ENCODE assay signal across 13 mouse cellular contexts in genomic region chr8:91551166-91551765, GRCm38 (mm10).
DNase-seq lines count a peak whose midpoint lies in the region; ATAC-seq and TF ChIP-seq lines count a peak whose summit lies in the region.
"Had no signal": no experiment of that assay in that cellular context is flagged by ENCODE, and none has a peak within 500 bp of the region (broad histone marks: within the 10 kb centered on the region; RNA-seq: fewer than 3 reads in every experiment).

No protein-coding gene starts in this region.

- ATAC-seq in heart, postnatal 0 days (ENCODE audit: insufficient read depth, low read depth) = no peak
- ATAC-seq in kidney, embryonic 16.5 days (ENCODE audit: low FRiP score, low TSS enrichment) = no peak
- no peak for ATAC-seq in kidney, embryonic 15.5 days (replicated peaks; ENCODE audit: low FRiP score)

- TF ChIP-seq CTCF in heart, postnatal 0 days (IDR thresholded peaks at IDR 0.05; ENCODE audit: low read depth) = no peak

- no peaks in the 10 kb centered on the region for H3K27me3 ChIP-seq in heart, postnatal 0 days (ENCODE audit: control insufficient read depth, insufficient read depth, low read length)
- H3K27me3 ChIP-seq in kidney, embryonic 16.5 days (ENCODE audit: insufficient read depth, low read length) = no peaks in the 10 kb centered on the region
- H3K27me3 ChIP-seq in kidney, embryonic 15.5 days = no peaks in the 10 kb centered on the region
- H3K27me3 ChIP-seq: embryonic facial prominence, embryonic 13.5 days; megakaryocyte, embryonic 14.5 days had no signal

- H3K27ac ChIP-seq in heart, postnatal 0 days (ENCODE audit: low read depth) = peak overlapping the region; percentile 47
- H3K27ac ChIP-seq in brown adipose tissue, adult 24 weeks (replicated peaks; ENCODE audit: low read depth, low read length) = peak overlapping the region; percentile 30
- no peak overlapping the region for H3K27ac ChIP-seq in kidney, embryonic 16.5 days (ENCODE audit: low read length)
- no peak overlapping the region for H3K27ac ChIP-seq in kidney, embryonic 15.5 days
- H3K27ac ChIP-seq: embryonic facial prominence, embryonic 13.5 days; liver, embryonic 14.5 days; neural tube, embryonic 13.5 days had no signal

- H3K4me1 ChIP-seq in heart, postnatal 0 days (ENCODE audit: control insufficient read depth, insufficient read depth) = peaks cover 34% of the 10 kb centered on the region
- peaks cover 40% of the 10 kb centered on the region for H3K4me1 ChIP-seq in brown adipose tissue, adult 24 weeks (ENCODE audit: control insufficient read depth, insufficient read depth, insufficient read length, low read length)
- peaks cover 4% of the 10 kb centered on the region for H3K4me1 ChIP-seq in kidney, embryonic 16.5 days (ENCODE audit: insufficient read depth, low read length)
- peaks cover 17% of the 10 kb centered on the region for H3K4me1 ChIP-seq in kidney, embryonic 15.5 days

- H3K9me3 ChIP-seq in heart, postnatal 0 days (replicated peaks; ENCODE audit: control insufficient read depth, low read length) = no peaks in the 10 kb centered on the region
- no peaks in the 10 kb centered on the region for H3K9me3 ChIP-seq in kidney, embryonic 16.5 days (ENCODE audit: low read length)
- H3K9me3 ChIP-seq in kidney, embryonic 15.5 days (replicated peaks) = no peaks in the 10 kb centered on the region
- H3K9me3 ChIP-seq: embryonic facial prominence, embryonic 13.5 days; megakaryocyte, embryonic 14.5 days; neural tube, embryonic 13.5 days had no signal

- no peak overlapping the region for H3K9ac ChIP-seq in heart, postnatal 0 days (replicated peaks; ENCODE audit: low read depth, low read length)
- H3K9ac ChIP-seq in kidney, embryonic 16.5 days (replicated peaks; ENCODE audit: low read length) = no peak overlapping the region
- no peak overlapping the region for H3K9ac ChIP-seq in kidney, embryonic 15.5 days
- H3K9ac ChIP-seq: liver, embryonic 14.5 days; neural tube, embryonic 13.5 days had no signal

- DNase-seq in heart, postnatal 0 days (ENCODE audit: low spot score) = no peak
- DNase-seq in heart, adult 11 months = no peak
- DNase-seq in 416B (ENCODE audit: low read depth) = peak; percentile 27
- peak; percentile 91 for DNase-seq in fibroblast of lung, adult 2 months (ENCODE audit: low read depth)
- DNase-seq: heart, postnatal 4 days; kidney, postnatal 10 days had no signal

- WGBS in heart, postnatal 0 days = 70% methylated on average over 9 of the region's 9 CpGs
- WGBS in kidney, embryonic 16.5 days = 85% methylated on average over 9 of the region's 9 CpGs
- WGBS in kidney, embryonic 15.5 days = 87% methylated on average over 9 of the region's 9 CpGs

- no peaks in the 10 kb centered on the region for H3K36me3 ChIP-seq in heart, postnatal 0 days (replicated peaks; ENCODE audit: control insufficient read depth, insufficient read depth, low read length)
- H3K36me3 ChIP-seq in kidney, embryonic 16.5 days (ENCODE audit: insufficient read depth, low read length) = no peaks in the 10 kb centered on the region
- no peaks in the 10 kb centered on the region for H3K36me3 ChIP-seq in kidney, embryonic 15.5 days
- H3K36me3 ChIP-seq: embryonic facial prominence, embryonic 13.5 days; neural tube, embryonic 13.5 days had no signal

- H3K4me3 ChIP-seq in heart, postnatal 0 days (ENCODE audit: low read depth, low read length) = no peak overlapping the region
- H3K4me3 ChIP-seq in brown adipose tissue, adult 24 weeks (ENCODE audit: insufficient read depth, low read depth, low read length) = no peak overlapping the region
- H3K4me3 ChIP-seq in kidney, embryonic 16.5 days (ENCODE audit: low read length) = no peak overlapping the region
- H3K4me3 ChIP-seq in kidney, embryonic 15.5 days (replicated peaks) = no peak overlapping the region
- H3K4me3 ChIP-seq: embryonic facial prominence, embryonic 13.5 days; neural tube, embryonic 13.5 days had no signal

- no peak for TF ChIP-seq EP300 in heart, postnatal 0 days (IDR thresholded peaks at IDR 0.05; ENCODE audit: low read depth)

- H3K4me2 ChIP-seq in heart, postnatal 0 days (ENCODE audit: low read depth, low read length) = no peak overlapping the region
- H3K4me2 ChIP-seq in kidney, embryonic 16.5 days (replicated peaks; ENCODE audit: low read depth, low read length) = no peak overlapping the region
- H3K4me2 ChIP-seq in kidney, embryonic 15.5 days = no peak overlapping the region
- H3K4me2 ChIP-seq: embryonic facial prominence, embryonic 13.5 days; neural tube, embryonic 13.5 days had no signal

Comparison
In these comparisons a context has a peak if more than half of its experiments do, and no peak if none do; other contexts are left out.
1. DNase-seq: peak in 416B (single experiment) and fibroblast of lung, adult 2 months (single experiment); none in heart, postnatal 0 days (single experiment) and heart, adult 11 months (single experiment).
2. H3K27ac ChIP-seq: peak in heart, postnatal 0 days (single experiment) and brown adipose tissue, adult 24 weeks (single experiment); none in kidney, embryonic 16.5 days (single experiment) and kidney, embryonic 15.5 days (single experiment).